Mouse (Mus musculus) embryonic facial prominence, embryonic 14.5 days (tissue): ENCODE measurements at regions not wholly inside any gene's neighbourhood (a gene's known extent, or its start where the extent isn't known, plus 50 kb on each side); places are given as distances from the start of the nearest gene placed in this dataset.

Experiments
- ATAC-seq: fragments of 200-750 bp; cut with Nextera tagmentation; 2 replicates; pipeline ENCODE4 v1.8.0; 2017; ENCODE audit warnings: low read depth, moderate number of reproducible peaks, moderate TSS enrichment
- DNase-seq: peaks from one replicate; pipeline ENCODE4 v3.0.0-alpha.2; 2015; ENCODE audit warnings: low spot score
- H3K27ac ChIP-seq: fragments of 300-500 bp; sonication (generic); replicated peaks from 2 replicates; pipeline ENCODE4 v1.5.1; 2014; ENCODE audit warnings: low read depth, mild to moderate bottlenecking, low read length, moderate library complexity
- H3K27me3 ChIP-seq: fragments of 300-500 bp; sonication (generic); replicated peaks from 2 replicates; pipeline ENCODE4 v1.6.1; 2014; ENCODE audit warnings: low read length; ENCODE audit not compliant: control insufficient read depth, insufficient read depth
- H3K36me3 ChIP-seq: fragments of 300-500 bp; sonication (generic); 2 replicates; pipeline ENCODE4 v1.6.1; 2014; ENCODE audit warnings: low read length, mixed read lengths; ENCODE audit not compliant: control insufficient read depth, insufficient read depth
- H3K4me1 ChIP-seq: fragments of 300-500 bp; sonication (generic); 2 replicates; pipeline ENCODE4 v1.6.1; 2014; ENCODE audit warnings: antibody characterized with exemption, low read length; ENCODE audit not compliant: control insufficient read depth, insufficient read depth
- H3K4me2 ChIP-seq: fragments of 300-500 bp; sonication (generic); 2 replicates; pipeline ENCODE4 v1.6.1; 2014; ENCODE audit warnings: low read depth, mild to moderate bottlenecking, low read length, moderate library complexity, mixed read lengths
- H3K4me3 ChIP-seq: fragments of 300-500 bp; sonication (generic); 2 replicates; pipeline ENCODE4 v1.5.1; 2014; ENCODE audit warnings: low read depth, mild to moderate bottlenecking, low read length
- H3K9ac ChIP-seq: fragments of 300-500 bp; sonication (generic); 2 replicates; pipeline ENCODE4 v1.6.1; 2014; ENCODE audit warnings: low read depth, mild to moderate bottlenecking, low read length, moderate library complexity, mixed read lengths
- H3K9me3 ChIP-seq: fragments of 300-500 bp; sonication (generic); 2 replicates; pipeline ENCODE4 v1.6.1; 2016; ENCODE audit warnings: low read length; ENCODE audit not compliant: control insufficient read depth
- WGBS: fragments of 180-500 bp; shearing (Covaris S2); extraction: QIAGEN DNeasy Blood & Tissue Kit; methylation state at CpG from one replicate; pipeline ENCODE4 v1.1.7; 2014; 5-methylcytosine and 5-hydroxymethylcytosine counted together

DNA sequence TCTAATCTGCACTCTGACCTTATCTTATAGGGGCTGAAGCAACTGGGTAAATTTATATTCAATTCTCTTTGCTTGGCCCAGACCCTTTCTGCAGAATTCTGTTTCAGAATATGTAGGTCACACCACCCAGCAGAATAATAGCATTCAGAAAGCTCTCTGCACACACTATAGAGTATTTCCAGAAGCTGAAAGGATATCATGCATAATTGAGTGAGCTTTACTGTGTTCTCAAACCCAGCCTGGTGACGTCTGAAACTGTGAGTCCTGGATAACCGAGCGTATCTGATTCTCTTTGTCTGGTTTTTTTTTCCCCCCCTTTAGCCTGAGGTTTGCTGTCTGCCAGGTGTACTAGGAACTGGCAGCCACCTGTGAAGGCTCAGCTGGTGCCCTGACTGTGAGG lies 94.4 kb upstream of the Nck2 start:
- no peak overlapping the region for H3K9ac ChIP-seq
- ATAC-seq = no peak
- H3K27ac ChIP-seq = no peak overlapping the region
- no peaks in the 10 kb centered on the region for H3K4me1 ChIP-seq
- no peaks in the 10 kb centered on the region for H3K27me3 ChIP-seq
- no peak overlapping the region for H3K4me2 ChIP-seq
- WGBS = 57% methylated on average over 3 of the region's 3 CpGs
- no peaks in the 10 kb centered on the region for H3K36me3 ChIP-seq
- no peak overlapping the region for H3K4me3 ChIP-seq
- no peaks in the 10 kb centered on the region for H3K9me3 ChIP-seq
- DNase-seq = no peak

- Histone ChIP-seq H3K4me2 (no peak overlapping the region), H3K36me3 (no peaks in the 10 kb centered on the region), H3K4me3 (no peak overlapping the region), H3K9ac (no peak overlapping the region), H3K4me1 (peaks cover 26% of the 10 kb centered on the region), H3K27ac (peak overlapping the region; percentile 41), H3K27me3 (no peaks in the 10 kb centered on the region), H3K9me3 (no peaks in the 10 kb centered on the region)
- 32% methylated on average over 6 of the region's 6 CpGs for WGBS
- peak; percentile 92 for DNase-seq
- peak; percentile 94 for ATAC-seq
Measured at GRCm38 (mm10) chr1:43358191-43358590, 86.2 kb upstream of the Nck2 start.

DNA sequence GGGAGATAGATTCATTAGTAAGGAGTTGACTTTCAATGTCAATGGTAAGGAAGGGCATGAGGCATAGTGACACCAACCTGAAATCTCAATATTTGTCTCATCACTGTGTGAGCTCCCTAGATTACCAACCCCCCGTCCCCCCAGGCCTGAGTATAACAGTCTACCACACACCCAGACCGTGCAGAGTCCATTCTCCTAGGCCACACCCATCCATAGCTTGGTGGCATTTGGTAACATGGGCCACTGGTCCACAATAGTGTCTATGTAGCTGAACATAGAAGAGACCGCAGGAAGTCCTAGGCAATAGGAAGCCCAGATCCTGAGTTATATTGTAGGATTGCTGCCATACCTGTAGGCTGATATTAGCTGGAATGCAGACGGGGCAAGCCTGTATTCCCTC lies 84.7 kb upstream of the Nck2 start:
- 80% methylated on average over 4 of the region's 4 CpGs for WGBS
- Histone ChIP-seq H3K9me3 (no peaks in the 10 kb centered on the region), H3K4me2 (no peak overlapping the region), H3K27me3 (no peaks in the 10 kb centered on the region), H3K4me3 (no peak overlapping the region), H3K4me1 (peaks cover 26% of the 10 kb centered on the region), H3K9ac (no peak overlapping the region), H3K27ac (no peak overlapping the region), H3K36me3 (no peaks in the 10 kb centered on the region)
- ATAC-seq (no peak), DNase-seq (no peak)

DNA sequence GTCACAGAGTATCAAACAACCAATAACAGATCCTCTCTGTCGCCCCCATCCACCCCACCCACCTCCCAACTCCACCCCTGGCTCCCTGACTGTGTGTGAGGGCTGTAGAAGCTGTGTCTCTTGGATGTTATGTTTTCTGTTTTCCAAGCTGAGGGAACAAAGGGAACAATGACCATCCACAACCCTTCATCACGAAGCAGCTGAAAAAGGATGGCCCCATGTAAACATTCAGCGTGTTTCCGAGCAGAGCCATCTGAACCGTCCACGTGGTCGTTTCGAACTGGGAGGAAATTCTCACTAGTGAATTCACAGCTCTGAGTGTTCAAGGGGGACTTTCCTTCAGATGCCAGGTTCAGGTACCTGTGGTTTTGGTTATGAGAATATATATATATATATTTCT lies 84.1 kb upstream of the Nck2 start:
- ATAC-seq (no peak), DNase-seq (no peak)
- H3K9me3 ChIP-seq = no peaks in the 10 kb centered on the region
- H3K27ac ChIP-seq = no peak overlapping the region
- 53% methylated on average over 8 of the region's 8 CpGs for WGBS
- H3K4me1 ChIP-seq = peaks cover 26% of the 10 kb centered on the region
- H3K36me3 ChIP-seq = no peaks in the 10 kb centered on the region
- no peaks in the 10 kb centered on the region for H3K27me3 ChIP-seq
- H3K9ac ChIP-seq = no peak overlapping the region
- no peak overlapping the region for H3K4me2 ChIP-seq
- no peak overlapping the region for H3K4me3 ChIP-seq

GRCm38 (mm10) chr1:43360741-43361140 lies 83.6 kb upstream of the Nck2 start:
- H3K9ac ChIP-seq = no peak overlapping the region
- no peak overlapping the region for H3K4me2 ChIP-seq
- no peak for ATAC-seq
- H3K4me3 ChIP-seq = no peak overlapping the region
- DNase-seq = peak; percentile 27
- H3K27me3 ChIP-seq = no peaks in the 10 kb centered on the region
- H3K4me1 ChIP-seq = peaks cover 26% of the 10 kb centered on the region
- WGBS = 17% methylated on average over 4 of the region's 4 CpGs
- H3K36me3 ChIP-seq = no peaks in the 10 kb centered on the region
- H3K9me3 ChIP-seq = no peaks in the 10 kb centered on the region
- no peak overlapping the region for H3K27ac ChIP-seq

GRCm38 (mm10) chr1:43361455-43361863 lies 82.9 kb upstream of the Nck2 start:
- no peak overlapping the region for H3K27ac ChIP-seq
- 29% methylated on average over 3 of the region's 3 CpGs for WGBS
- ATAC-seq (0 out of 2 replicates have a peak, but pooled peaks have one; percentile 32), DNase-seq (peak; percentile 43)
- H3K36me3 ChIP-seq = no peaks in the 10 kb centered on the region
- no peak overlapping the region for H3K4me2 ChIP-seq
- H3K27me3 ChIP-seq = no peaks in the 10 kb centered on the region
- H3K9ac ChIP-seq = no peak overlapping the region
- no peaks in the 10 kb centered on the region for H3K9me3 ChIP-seq
- no peak overlapping the region for H3K4me3 ChIP-seq
- H3K4me1 ChIP-seq = peaks cover 26% of the 10 kb centered on the region

GRCm38 (mm10) chr1:43362136-43362535 lies 82.2 kb upstream of the Nck2 start:
- ATAC-seq (no peak), DNase-seq (no peak)
- no peak overlapping the region for H3K4me3 ChIP-seq

DNA sequence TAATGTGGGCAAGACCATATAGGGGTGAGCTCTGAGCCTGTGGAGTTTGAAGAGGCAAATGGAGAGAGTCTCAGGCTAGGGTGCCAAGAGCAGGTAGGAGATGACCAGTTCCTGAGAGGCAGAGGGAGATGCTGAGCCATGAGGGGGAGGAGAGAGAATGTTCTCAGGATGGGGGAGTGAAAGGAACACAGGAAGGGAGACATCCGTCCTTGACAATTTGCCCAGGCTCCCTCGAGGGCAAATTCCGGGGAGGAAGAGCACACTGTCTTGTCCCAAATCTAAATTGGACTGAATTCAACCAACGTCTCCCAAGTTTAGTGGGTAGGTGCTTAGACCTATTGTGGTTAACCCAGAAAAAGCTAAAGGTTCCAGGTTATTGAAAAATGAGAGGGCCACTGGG lies 81.2 kb upstream of the Nck2 start:
- Histone ChIP-seq H3K4me1 (peaks cover 25% of the 10 kb centered on the region), H3K9ac (no peak overlapping the region), H3K4me3 (no peak overlapping the region), H3K27ac (no peak overlapping the region), H3K4me2 (no peak overlapping the region), H3K36me3 (no peaks in the 10 kb centered on the region), H3K27me3 (no peaks in the 10 kb centered on the region), H3K9me3 (no peaks in the 10 kb centered on the region)
- no peak for ATAC-seq
- DNase-seq = no peak
- WGBS = 63% methylated on average over 4 of the region's 4 CpGs

More at GRCm38 (mm10) chr1:43362136-43362535, 82.2 kb upstream of the Nck2 start:
- H3K27ac ChIP-seq = no peak overlapping the region
- no peaks in the 10 kb centered on the region for H3K36me3 ChIP-seq
- H3K9ac ChIP-seq = no peak overlapping the region
- H3K4me2 ChIP-seq = no peak overlapping the region
- peaks cover 26% of the 10 kb centered on the region for H3K4me1 ChIP-seq
- H3K27me3 ChIP-seq = no peaks in the 10 kb centered on the region
- no peaks in the 10 kb centered on the region for H3K9me3 ChIP-seq
- WGBS = 50% methylated on average over 5 of the region's 5 CpGs

DNA sequence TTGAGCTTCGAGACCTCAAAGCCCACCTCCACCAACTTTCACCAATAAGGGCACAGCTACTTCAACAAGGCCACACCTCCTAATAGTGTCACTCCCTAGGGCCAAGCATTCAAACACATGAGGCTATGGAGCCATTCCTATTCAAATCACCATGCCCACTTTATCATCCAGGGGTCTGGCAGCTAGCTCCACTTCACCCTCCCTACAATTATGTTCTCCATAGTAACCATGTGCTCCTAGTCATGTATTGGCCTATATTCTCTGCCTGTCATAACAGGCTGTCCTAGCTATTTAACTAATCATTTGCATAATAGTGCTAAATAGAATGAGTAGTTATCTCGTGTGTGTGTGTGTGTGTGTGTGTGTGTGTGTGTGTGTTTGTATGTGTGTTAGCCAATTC lies 77.9 kb upstream of the Nck2 start:
- Histone ChIP-seq H3K9me3 (no peaks in the 10 kb centered on the region), H3K27ac (no peak overlapping the region), H3K27me3 (no peaks in the 10 kb centered on the region), H3K4me1 (peaks cover 6% of the 10 kb centered on the region; the same call in 1 of the 2 replicates), H3K4me2 (no peak overlapping the region), H3K36me3 (no peaks in the 10 kb centered on the region), H3K9ac (no peak overlapping the region), H3K4me3 (no peak overlapping the region)
- 73% methylated on average over 2 of the region's 2 CpGs for WGBS
- DNase-seq (no peak), ATAC-seq (no peak)
